ENCODE assay signal across 18 mouse cellular contexts in the genomic region with DNA sequence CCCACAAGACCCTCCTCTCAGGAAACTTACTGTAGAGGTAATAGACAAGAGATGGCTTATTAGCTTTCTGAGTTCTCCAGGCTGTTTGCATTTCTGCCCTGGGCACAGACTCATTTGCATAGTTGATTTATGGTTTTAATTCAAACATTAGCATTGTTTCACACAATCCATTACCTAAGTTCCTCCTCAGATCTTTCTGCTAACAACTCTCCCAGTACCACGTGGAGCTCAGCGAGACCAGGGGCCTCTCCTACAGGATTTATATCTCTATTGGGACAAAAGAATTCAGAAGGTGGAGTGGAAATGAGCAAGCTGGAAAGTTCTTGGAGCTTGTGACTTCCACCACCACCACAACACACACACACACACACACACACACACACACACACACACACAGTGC.
"Had no signal": no experiment of that assay in that cellular context is flagged by ENCODE, and none has a peak within 500 bp of the region (broad histone marks: within the 10 kb centered on the region; RNA-seq: fewer than 3 reads in every experiment).

No protein-coding gene starts in this region.

- H3K9me3 ChIP-seq: limb, embryonic 12.5 days; limb, embryonic 15.5 days; midbrain, embryonic 10.5 days; midbrain, embryonic 13.5 days had no signal

- H3K4me3 ChIP-seq: limb, embryonic 12.5 days; limb, embryonic 15.5 days; megakaryocyte, embryonic 14.5 days; midbrain, embryonic 10.5 days; midbrain, embryonic 13.5 days had no signal

- DNase-seq: kidney, adult 18-20 months; kidney, postnatal 25 days; left cerebral cortex, postnatal 4 days; liver, postnatal 0 days; lung, embryonic 14.5 days; lung, postnatal 10 days; lung, postnatal 36 days; thymus, adult 18-20 months; thymus, postnatal 36 days had no signal

- H3K4me1 ChIP-seq: limb, embryonic 12.5 days; limb, embryonic 15.5 days; megakaryocyte, embryonic 14.5 days; midbrain, embryonic 10.5 days; midbrain, embryonic 13.5 days had no signal

- H3K9ac ChIP-seq: limb, embryonic 12.5 days; limb, embryonic 15.5 days; liver, embryonic 14.5 days; liver, postnatal 0 days; lung, embryonic 14.5 days; midbrain, embryonic 13.5 days had no signal

- H3K27me3 ChIP-seq: limb, embryonic 12.5 days; limb, embryonic 15.5 days; megakaryocyte, embryonic 14.5 days; midbrain, embryonic 13.5 days had no signal

- H3K36me3 ChIP-seq: limb, embryonic 12.5 days; limb, embryonic 15.5 days; midbrain, embryonic 10.5 days; midbrain, embryonic 13.5 days had no signal

- ATAC-seq: inflammation-experienced regulatory T-cells, adult 6 months; intestine, embryonic 16.5 days; liver, postnatal 0 days; midbrain, embryonic 13.5 days had no signal

- H3K27ac ChIP-seq: limb, embryonic 12.5 days; limb, embryonic 15.5 days; liver, embryonic 14.5 days; midbrain, embryonic 10.5 days; midbrain, embryonic 13.5 days had no signal

- H3K4me2 ChIP-seq: limb, embryonic 12.5 days; limb, embryonic 15.5 days; liver, embryonic 11.5 days; lung, embryonic 14.5 days; midbrain, embryonic 13.5 days had no signal
